Mouse (Mus musculus): ENCODE measurements around the gene Epb41l3.

DNA sequence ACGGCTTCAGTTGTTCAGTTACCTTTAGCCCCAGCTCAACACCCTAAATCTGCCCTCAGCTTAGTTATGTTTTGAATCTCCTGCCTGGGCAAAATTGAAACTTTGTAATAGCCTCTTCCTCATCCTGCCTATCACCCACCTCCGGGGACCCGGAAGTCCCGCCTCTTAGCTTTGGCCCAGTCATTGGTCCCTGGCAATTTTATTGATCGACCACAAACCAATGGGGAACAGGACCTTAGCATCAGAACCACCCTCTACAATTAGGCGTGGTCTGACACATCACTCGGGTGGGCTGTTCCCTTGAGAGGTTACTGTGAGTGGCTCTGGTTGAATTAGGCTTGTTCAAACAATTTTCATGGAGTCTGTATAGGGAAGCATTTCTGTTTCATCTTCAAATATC, 150.5 kb downstream of the Epb41l3 start:
- TF ChIP-seq POLR2A (IDR thresholded peaks at IDR 0.05; ENCODE audit: insufficient read depth, low read depth, low read length) (no peak), CTCF (IDR thresholded peaks at IDR 0.05; ENCODE audit: insufficient read depth, low read depth, low read length) (no peak)
